Mouse (Mus musculus): Measurements from ENCODE around the gene Naalad2. TPM values are rescaled to one million over a fixed set of nuclear protein-coding genes. Genes with fewer than 3 reads are reported as not detected.
A peak's percentile ranks its signal among the peaks of the same experiment; 100 is the strongest.
"Not testable (repeated sequence)": the region's sequence is repeated elsewhere in the genome, so short reads cannot be mapped to it uniquely, and the experiment has no call there.

Gene Naalad2
- total RNA-seq (2021): 1 to 10 TPM; 3.9 to 4.3 TPM
- long read RNA-seq, experiment 1, partial matches to known transcripts: 0 of 3 reads
- long read RNA-seq, experiment 1, other reads (novel, unspliced or antisense): 0 of 3 reads
- long read RNA-seq, experiment 2, partial matches to known transcripts: 0 of 1 reads
- long read RNA-seq, experiment 2, other reads (novel, unspliced or antisense): 0 of 1 reads

DNA sequence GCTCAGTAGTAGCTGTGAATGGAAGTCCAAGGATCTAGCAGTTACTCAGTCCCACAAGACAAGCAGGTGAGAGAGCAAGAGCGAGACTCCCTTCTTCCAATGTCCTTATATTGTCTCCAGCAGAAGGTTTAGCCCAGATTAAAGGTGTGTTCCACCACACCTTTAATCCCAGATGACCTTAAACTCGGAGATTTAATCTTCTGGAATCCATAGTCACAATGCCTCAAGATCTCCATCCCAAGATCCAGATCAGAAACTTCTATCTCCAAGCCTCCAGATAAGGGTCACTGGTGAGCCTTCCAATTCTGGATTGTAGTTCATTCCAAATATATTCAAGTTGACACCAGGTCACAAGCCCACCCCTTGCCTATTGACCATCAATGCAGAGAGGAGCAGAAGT is at the start of gene Naalad2:
Gene Naalad2, minus strand, starts transcription at position 101 of the 400 bp plus-strand sequence.
- DNase-seq: not testable (repeated sequence)

DNA sequence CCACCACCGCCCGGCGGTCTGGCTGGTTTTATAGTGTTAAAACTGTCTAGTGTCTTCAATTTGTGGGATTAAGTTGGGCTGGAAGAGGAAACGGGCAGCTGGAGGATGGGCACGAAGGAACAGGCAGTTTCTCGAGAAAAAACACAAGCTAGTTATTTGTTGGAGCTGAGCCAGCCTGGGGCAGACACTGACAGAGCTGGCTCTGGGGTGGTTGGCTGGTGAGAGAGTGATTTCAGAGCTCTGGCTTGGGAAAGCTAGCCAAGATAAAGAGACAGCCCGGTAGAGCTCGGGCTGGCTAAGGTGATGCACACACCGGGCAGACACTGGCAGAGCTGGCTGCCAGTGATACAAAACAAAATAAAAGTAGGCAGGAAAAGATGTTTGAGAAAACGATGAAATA is 28.9 kb upstream of the Naalad2 start:
- peak; percentile 13 to 15 for DNase-seq

DNA sequence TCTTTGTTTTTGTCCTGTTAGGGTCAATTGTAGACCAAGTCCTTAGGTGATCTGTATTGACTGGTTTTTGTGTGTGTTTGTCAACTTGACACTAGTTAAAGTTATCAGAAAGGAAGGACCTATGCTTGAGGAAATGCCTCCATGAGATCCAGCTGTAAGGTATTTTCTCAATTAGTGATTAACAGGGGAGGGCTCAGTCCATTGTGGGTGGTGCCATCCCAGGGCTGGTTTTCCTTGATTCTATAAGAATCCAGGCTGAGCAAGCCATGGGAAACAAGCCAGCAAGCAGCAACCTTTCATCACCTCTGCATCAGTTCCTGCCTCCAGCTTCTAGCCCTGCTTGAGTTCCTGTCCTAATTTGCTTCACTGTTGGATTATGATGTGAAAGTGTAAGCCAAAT is 27.6 kb upstream of the Naalad2 start, which contains the start of gene Mbd3l2:
Gene Mbd3l2, plus strand, starts transcription at position 301 of the 400 bp plus-strand sequence.
- DNase-seq: no peak

DNA sequence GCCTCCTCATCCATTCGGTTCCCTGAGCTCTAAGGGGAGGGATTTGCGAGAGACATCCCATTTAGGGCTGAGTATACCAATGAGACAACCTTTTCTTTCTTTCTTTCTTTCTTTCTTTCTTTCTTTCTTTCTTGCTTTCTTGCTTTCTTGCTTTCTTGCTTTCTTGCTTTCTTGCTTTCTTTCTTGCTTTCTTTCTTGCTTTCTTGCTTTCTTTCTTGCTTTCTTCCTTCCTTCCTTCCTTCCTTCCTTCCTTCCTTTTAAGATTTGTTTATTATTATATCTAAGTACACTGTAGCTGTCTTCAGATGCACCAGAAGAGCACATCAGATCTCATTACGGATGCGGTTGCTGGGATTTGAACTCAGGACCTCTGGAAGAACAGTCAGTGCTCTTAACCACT is 9.6 kb upstream of the Naalad2 start:
- DNase-seq: not testable (repeated sequence)

DNA sequence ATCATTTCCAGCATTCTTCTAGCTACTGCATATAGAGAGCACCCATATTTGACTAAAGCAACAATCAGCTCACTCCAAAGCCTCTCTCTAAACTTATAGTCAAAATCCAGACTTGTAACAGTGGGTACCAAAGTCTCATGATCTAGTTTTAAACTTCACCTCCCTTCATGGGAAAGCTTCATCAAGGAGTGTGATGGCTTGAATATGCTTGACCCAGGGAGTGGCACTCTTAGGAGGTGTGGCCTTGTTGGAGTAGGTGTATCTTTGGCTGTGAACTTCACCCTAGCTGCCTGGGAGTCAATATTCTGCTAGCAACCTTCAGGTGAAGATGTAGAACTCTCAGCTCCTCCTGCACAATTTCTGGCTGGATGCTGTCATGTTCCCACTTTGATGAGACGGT is 1.3 kb upstream of the Naalad2 start, which contains the start of gene Ubtfl1:
Gene Ubtfl1, plus strand, starts transcription at position 301 of the 400 bp plus-strand sequence.
- no peak for DNase-seq

DNA sequence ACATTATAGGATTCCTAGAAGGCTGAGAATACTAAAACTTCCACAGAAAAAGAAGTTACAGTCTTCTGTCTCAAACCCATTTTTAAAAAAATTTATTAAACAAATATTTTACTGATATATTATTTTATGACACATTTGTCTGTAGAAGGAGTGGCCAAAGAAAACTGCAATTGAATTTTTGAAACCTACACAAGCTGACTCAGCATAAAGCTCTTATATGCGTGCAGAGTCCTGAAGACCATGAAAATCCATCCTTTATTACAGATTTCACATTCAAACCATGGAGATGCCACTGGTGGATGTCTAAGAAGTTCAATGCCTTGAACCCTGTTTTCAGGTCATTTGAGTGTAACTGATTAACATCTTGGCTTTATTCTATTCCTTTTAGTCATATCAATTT is 3.2 kb downstream of the Naalad2 start:
- no peak for DNase-seq

DNA sequence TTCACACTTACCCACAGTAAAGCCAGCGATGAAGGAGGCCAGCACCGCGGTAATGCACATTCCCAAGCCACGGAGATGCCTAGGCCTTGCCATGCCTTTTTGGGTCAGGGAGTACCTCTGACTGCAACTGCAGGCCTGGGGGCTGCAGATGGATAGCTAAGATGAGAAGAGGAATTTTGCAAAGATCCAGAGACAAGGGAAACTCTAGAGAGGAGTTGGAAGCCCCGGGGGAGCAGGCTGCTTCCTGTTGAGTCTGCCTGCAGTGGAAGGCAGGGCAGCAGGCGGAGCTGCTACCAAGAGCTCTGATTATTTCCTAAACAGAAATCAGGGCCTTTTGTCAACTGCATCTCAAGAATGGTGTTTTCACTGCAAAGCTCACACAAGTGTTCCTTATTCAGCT is 17.0 kb downstream of the Naalad2 start:
- no peak for DNase-seq

DNA sequence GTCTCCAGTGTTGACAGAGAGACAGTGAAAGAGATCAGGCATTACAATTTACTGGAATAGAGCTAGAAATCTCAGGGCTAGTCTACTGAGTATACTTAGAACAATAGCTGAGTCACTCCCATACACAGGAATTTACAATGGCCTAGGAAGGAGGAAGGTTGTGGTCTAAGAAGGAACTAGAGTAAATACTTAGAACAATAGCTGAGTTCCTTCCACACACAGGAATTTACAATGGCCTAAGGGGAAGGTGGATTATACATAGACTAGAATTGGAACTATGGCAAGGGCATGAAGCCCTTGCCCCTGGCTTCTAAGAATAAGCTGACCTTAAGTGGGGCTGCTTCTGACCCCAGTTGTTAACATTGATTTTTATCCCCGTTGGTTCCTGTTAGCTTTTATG is 29.8 kb downstream of the Naalad2 start:
- not testable (repeated sequence) for DNase-seq

DNA sequence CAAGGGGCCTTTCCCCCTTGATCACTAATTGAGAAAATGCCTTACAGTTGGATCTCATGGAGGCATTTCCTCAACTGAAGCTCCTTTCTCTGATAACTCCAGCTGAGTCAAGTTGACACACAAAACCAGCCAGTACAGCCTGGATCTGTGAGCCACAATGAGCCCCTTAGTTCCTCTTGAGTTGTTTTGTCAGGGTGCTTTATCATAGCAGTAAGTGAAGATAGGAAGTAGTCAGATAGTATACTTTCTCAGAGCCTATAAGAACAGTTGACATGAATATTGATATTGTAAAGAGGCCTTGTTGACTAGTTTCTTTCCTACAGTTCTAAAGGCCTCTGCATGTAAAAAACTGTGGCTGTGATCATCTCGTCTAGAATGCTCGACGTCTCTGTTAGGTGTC is 82.8 kb downstream of the Naalad2 start:
- DNase-seq: no peak

DNA sequence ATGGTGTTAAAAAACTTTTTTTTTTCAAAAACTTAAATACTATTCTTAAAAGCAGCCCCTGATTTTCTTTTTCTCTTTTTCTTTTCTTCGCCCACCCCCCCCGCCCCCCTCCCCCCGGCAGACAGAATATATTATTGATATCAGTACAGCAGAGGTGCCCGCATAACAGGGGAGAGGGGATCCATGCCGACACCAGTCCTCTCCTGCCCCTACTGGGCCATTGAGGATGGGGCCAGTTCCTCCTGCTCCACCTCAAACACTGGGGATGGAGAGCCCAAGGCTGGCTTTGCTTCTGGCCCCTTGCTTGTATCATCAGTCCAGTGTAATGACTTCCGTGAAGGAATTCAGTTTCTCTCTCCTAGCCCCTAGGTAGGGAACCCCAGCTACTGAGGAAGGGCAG is 104.5 kb downstream of the Naalad2 start:
- no peak for DNase-seq

DNA sequence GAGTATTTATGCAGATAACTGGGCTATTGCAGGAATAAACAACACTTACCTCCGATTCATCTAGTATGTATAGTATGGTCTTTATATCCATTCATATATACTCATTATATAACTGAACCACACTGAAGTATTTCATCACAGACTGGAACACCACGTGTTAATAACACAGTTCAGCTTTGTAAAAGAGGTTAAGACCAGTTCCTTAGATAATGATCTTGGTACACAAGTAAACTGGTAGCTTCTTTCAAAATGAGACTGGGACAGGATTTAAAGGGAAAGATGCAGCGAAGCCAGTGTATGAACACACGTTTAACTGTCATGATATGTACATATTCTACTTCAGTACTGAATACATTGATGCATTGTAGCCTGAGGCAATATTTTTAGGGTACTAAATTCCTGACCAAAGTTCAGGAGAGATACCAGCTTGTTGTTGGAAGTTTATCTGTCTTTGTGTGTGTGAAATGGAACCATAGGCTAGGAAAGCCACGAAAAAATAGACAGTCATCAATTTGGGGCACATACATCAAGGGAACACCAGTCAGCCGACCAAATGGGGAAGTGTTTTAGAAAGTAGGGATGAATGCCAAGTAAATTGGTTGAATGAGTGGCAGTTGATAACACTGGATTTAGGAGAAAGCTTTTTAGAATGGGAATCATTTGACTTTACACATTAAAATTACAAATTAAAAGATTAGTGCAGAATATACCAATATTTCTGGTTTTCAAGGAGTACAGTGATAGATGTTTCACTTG is 109.6 kb downstream of the Naalad2 start:
- no peak for DNase-seq

DNA sequence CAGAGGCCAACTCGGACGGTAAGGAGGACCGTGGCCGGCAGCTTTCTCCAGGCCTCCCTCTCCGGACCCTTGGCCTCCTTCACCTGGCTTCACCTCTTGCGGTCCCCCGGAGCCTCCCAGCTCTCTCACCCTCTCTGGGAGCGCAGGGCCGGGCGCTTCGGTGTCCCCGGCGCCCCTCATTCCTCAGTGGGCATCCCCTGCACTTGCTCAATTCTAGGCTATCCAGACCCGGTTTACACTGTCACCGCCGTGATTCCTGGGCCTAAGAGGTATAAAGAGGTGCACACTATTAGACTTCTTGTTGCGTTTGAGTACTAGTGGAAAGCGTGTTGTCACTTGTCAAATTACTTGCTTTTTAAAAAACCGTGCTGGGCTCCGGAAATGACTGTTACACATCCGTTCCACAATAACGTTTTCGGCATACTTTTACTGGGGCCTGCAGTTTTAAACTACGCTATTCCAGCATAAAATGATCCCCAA is 110.3 kb downstream of the Naalad2 start:
- no peak for DNase-seq

DNA sequence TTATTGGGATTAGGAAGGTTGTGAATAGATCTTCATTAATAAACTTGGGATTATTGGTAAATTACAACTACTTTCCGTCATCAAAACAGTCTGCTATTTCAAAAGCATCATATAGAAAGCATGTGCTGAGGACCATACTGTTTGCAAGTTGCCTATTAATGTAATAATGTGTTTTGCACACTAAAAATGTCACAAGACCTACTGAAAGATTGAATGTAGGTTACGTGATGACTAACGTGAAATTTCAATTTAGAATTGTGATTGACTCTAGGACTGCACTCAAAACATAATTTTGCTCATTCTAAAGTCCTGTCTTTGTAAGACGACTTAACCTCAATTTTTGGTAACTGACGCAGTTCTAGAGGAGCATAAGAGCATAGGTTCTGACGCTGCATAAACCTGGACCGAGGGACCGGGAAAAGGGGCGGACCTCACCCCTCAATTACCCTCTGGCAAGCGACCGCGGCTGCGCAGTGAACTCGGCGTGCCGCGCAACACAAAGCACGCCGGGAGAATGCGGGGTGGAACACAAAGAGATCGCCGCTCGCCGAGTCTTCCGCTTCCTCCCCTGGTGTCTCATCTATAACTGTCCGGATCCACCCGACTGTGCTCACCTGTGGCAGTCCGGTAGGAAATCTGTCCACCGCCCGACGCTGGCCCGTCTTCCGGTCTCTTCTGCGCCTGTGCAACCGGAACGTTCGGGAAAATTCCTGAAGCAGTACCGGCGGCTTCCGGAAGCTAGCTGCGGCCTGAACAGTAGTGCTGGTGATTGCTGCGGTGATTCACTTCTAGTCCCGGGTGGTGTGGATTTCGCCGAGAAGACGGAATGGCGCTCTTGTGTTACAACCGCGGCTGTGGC is 111.0 kb downstream of the Naalad2 start, which contains the start of gene Chordc1:
Gene Chordc1, plus strand, starts transcription at position 555 of the 859 bp plus-strand sequence.
- peak; percentile 96 for DNase-seq

DNA sequence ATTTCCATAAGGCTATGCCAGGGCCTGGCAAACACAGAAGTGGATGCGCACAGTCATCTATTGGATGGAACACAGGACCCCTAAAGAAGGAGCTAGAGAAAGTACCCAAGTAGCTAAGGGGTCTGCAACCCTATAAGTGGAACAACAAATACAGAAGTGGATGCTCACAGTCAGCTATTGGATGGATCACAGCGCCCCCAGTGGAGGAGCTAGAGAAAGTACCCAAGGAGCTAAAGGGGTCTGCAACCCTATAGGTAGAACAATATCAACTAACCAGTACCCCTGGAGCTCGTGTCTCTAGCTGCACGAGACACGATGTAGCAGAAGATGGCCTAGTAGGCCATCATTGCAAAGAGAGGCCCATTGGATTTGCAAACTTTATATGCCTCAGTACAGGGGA is 124.1 kb downstream of the Naalad2 start:
- not testable (repeated sequence) for DNase-seq

DNA sequence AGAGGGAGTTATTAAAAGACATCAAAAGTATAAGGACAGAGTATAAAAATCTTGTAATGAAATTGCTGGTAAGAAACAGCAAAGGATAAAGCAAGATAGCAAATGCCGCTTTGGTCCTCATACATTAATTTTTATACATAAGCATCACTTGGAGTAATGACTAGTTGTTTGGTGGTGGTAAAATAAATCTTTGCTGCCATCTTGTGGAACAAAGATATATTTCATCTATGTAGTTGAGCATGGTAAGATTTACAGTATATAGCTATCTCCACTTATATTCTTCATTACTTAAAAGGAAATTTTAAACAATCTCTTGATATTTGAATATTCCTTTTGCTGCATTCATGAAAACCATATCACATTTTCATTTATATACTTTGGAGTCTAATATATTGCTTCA is 125.3 kb downstream of the Naalad2 start:
- DNase-seq: no peak

DNA sequence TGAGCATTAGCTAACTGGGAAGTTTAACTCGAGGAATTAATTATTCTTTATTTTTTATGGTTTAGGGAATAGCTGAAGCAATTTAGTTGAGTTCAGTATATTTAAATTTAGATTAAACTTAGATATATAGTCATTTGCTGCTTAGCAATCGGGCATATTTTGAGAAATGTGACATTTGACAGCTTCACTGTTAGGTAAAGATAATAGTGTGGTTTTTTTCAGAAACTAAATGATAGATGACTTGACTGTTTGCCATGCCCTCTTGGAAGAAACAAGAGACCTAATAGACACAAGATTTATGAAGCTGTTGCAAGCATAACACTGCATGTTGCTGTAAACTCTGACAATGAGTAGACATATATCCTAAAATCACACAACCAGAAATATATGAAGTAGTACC is 126.0 kb downstream of the Naalad2 start:
- no peak for DNase-seq

DNA sequence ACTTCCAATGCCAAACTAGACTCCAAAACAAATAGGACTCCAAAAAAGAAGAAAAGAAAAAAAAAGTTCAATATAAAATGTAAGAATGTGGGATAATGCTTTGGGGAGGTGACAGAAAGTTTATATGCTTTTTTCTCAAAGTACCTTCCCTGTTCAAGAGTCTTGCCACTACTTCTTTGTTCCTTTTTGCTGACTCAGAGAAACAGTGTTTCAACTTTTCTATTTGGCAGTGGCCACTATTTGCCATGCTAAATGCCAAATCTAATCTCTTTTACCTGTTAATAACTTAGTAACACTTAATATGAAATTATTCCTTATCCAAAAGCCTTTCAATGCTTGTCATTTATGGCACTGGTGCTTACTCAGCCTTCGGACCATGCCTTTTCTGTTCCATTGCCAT is 126.9 kb downstream of the Naalad2 start:
- no peak for DNase-seq

Other genes with a start within 250 kb of the Naalad2 start
- gene Chordc1, start 110.9 kb downstream of the Naalad2 start, total RNA-seq (2021): 100 to 1,000 TPM in 1 of 2 experiments, 10 to 100 TPM in 1; 71.3 to 116 TPM
- not detected for gene Ubtfl1, start 1.4 kb upstream of the Naalad2 start, total RNA-seq (2021)
- not detected for gene Mbd3l2, start 27.7 kb upstream of the Naalad2 start, total RNA-seq (2021)
- 1 to 10 TPM in 1 of 2 experiments, under 1 TPM in 1; 0.89 to 1.2 TPM for gene Zfp558, start 75.3 kb upstream of the Naalad2 start, total RNA-seq (2021)
- gene Mbd3l1, start 75.4 kb upstream of the Naalad2 start, total RNA-seq (2021): not detected